Mouse (Mus musculus) limb, embryonic 14.5 days (tissue): ENCODE data around the gene Gas2l1. TPM values are rescaled to one million over a fixed set of nuclear protein-coding genes. Genes with fewer than 3 reads are reported as not detected.

ENCODE experiments used
- ATAC-seq: fragments of 200-750 bp; cut with Nextera tagmentation; 2 replicates; pipeline ENCODE4 v1.8.0; 2017; ENCODE audit warnings: low read depth, moderate number of reproducible peaks, moderate TSS enrichment; ENCODE audit not compliant: low FRiP score
- DNase-seq: peaks from one replicate; pipeline ENCODE4 v3.0.0-alpha.2; 2015; ENCODE audit warnings: low spot score
- H3K27ac ChIP-seq: fragments of 300-500 bp; sonication (generic); replicated peaks from 2 replicates; pipeline ENCODE4 v1.5.1; 2014; ENCODE audit warnings: low read depth, mild to moderate bottlenecking, low read length, moderate library complexity, mixed read lengths
- H3K27me3 ChIP-seq: fragments of 300-500 bp; sonication (generic); 2 replicates; pipeline ENCODE4 v1.6.1; 2014; ENCODE audit warnings: low read length, mixed read lengths; ENCODE audit not compliant: control insufficient read depth, insufficient read depth
- H3K36me3 ChIP-seq: fragments of 300-500 bp; sonication (generic); 2 replicates; pipeline ENCODE4 v1.6.1; 2014; ENCODE audit warnings: mild to moderate bottlenecking, low read length, moderate library complexity, mixed read lengths; ENCODE audit not compliant: control insufficient read depth, insufficient read depth
- H3K4me1 ChIP-seq: fragments of 300-500 bp; sonication (generic); 2 replicates; pipeline ENCODE4 v1.6.1; 2014; ENCODE audit warnings: antibody characterized with exemption, low read length, mixed read lengths; ENCODE audit not compliant: control insufficient read depth, insufficient read depth
- H3K4me2 ChIP-seq: fragments of 300-500 bp; sonication (generic); replicated peaks from 2 replicates; pipeline ENCODE4 v1.6.1; 2014; ENCODE audit warnings: low read depth, mild to moderate bottlenecking, low read length, moderate library complexity; ENCODE audit not compliant: severe bottlenecking
- H3K4me3 ChIP-seq: fragments of 300-500 bp; sonication (generic); replicated peaks from 2 replicates; pipeline ENCODE4 v1.5.1; 2014; ENCODE audit warnings: low read length
- H3K9ac ChIP-seq: fragments of 300-500 bp; sonication (generic); 2 replicates; pipeline ENCODE4 v1.6.1; 2014; ENCODE audit warnings: mild to moderate bottlenecking, low read depth, low read length, moderate library complexity; ENCODE audit not compliant: severe bottlenecking
- H3K9me3 ChIP-seq: fragments of 300-500 bp; sonication (generic); 2 replicates; pipeline ENCODE4 v1.6.1; 2016; ENCODE audit warnings: low read length; ENCODE audit not compliant: control insufficient read depth
- POLR2A ChIP-seq: fragments of 200-500 bp; IDR thresholded peaks from 2 replicates; pipeline ENCODE4 v1.8.0; 2012; ENCODE audit warnings: inconsistent platforms, mild to moderate bottlenecking, moderate library complexity, borderline replicate concordance; ENCODE audit not compliant: insufficient read depth, insufficient read length; ENCODE audit errors: extremely low read depth
- WGBS: fragments of 180-500 bp; shearing (Covaris S2); extraction: QIAGEN DNeasy Blood & Tissue Kit; methylation state at CpG from one replicate; pipeline ENCODE4 v1.1.7; 2014; 5-methylcytosine and 5-hydroxymethylcytosine counted together
- polyA plus RNA-seq, 2 experiments: library from polyadenylated mRNA; depleted of rRNA in 1 of 2; stranded (reverse) in 1 of 2; unstranded in 1 of 2; fragments of >200 nt; fragmentation: Nextera tagmentation in 1 of 2; extraction: Ambion mirVana in 1 of 2; gene quantifications; 2 replicates each; pipeline versions ENCODE4 v1.2.1 to v1.2.3; 2012 to 2014

Gene Gas2l1
- polyA plus RNA-seq, 2 experiments: 38.0 to 41.4 TPM

GRCm38 (mm10) chr11:5059704-5060156 is 5.4 kb downstream of the Gas2l1 start:
- Histone ChIP-seq H3K9ac (no peak overlapping the region), H3K4me3 (peak overlapping the region; percentile 5; the same call in 1 of the 2 replicates), H3K27ac (no peak overlapping the region), H3K4me2 (no peak overlapping the region), H3K27me3 (peaks cover 83% of the 10 kb centered on the region), H3K4me1 (peaks cover 50% of the 10 kb centered on the region), H3K9me3 (no peaks in the 10 kb centered on the region), H3K36me3 (peaks cover 21% of the 10 kb centered on the region)
- WGBS: 12% methylated on average over 27 of the region's 27 CpGs
- no peak for ATAC-seq
- DNase-seq: no peak
- TF ChIP-seq POLR2A: no peak

DNA sequence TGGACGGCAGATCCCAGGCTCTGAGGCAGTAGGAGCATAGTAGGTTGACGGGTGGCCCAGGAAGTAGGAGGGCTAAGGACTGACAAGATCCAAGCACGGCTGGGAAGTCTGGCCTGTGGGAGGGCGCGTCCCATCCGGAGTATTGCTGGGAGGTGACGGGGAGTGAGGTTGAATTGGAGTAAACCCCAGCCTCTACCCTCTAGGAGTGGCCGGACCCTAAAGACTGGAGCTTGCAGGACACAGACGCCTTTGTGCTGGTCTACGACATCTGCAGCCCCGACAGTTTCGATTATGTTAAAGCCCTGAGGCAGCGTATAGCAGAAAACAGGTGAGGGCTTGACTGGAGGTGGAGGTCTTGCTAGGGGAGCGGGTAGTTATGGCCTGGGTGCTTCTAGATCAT is 5.9 kb downstream of the Gas2l1 start:
- 11% methylated on average over 14 of the region's 14 CpGs for WGBS
- TF ChIP-seq POLR2A: no peak
- Histone ChIP-seq H3K9me3 (no peaks in the 10 kb centered on the region), H3K27me3 (peaks cover 83% of the 10 kb centered on the region), H3K4me1 (peaks cover 45% of the 10 kb centered on the region), H3K9ac (no peak overlapping the region), H3K36me3 (peaks cover 21% of the 10 kb centered on the region), H3K4me2 (peak overlapping the region; percentile 94; the same call in 1 of the 2 replicates), H3K4me3 (peak overlapping the region; percentile 53), H3K27ac (no peak overlapping the region)
- no peak for DNase-seq
- ATAC-seq: no peak

GRCm38 (mm10) chr11:5058783-5059182 is 6.3 kb downstream of the Gas2l1 start:
- ATAC-seq (no peak), DNase-seq (no peak)
- H3K36me3 ChIP-seq: peaks cover 21% of the 10 kb centered on the region
- H3K4me1 ChIP-seq: peaks cover 41% of the 10 kb centered on the region
- peak overlapping the region; percentile 53 for H3K4me3 ChIP-seq
- peaks cover 82% of the 10 kb centered on the region for H3K27me3 ChIP-seq
- H3K27ac ChIP-seq: no peak overlapping the region
- H3K4me2 ChIP-seq: peak overlapping the region; percentile 94; the same call in 1 of the 2 replicates
- 35% methylated on average over 9 of the region's 9 CpGs for WGBS
- H3K9me3 ChIP-seq: no peaks in the 10 kb centered on the region
- H3K9ac ChIP-seq: no peak overlapping the region
- no peak for TF ChIP-seq POLR2A

GRCm38 (mm10) chr11:5057856-5058641 is 7.1 kb downstream of the Gas2l1 start, which contains the start of gene Rasl10a:
Rasl10a (plus strand) TSS chr11:5058128.
- Histone ChIP-seq H3K4me2 (peak within 1 kb of the TSS; percentile 94), H3K9ac (peak within 1 kb of the TSS; percentile 56), H3K27ac (no peak within 1 kb of the TSS), H3K9me3 (no peaks in the 10 kb centered on the region), H3K4me3 (peak within 1 kb of the TSS; percentile 53), H3K4me1 (peaks cover 39% of the 10 kb centered on the region), H3K36me3 (peaks cover 13% of the 10 kb centered on the region), H3K27me3 (peaks cover 74% of the 10 kb centered on the region)
- DNase-seq (no peak), ATAC-seq (0 out of 2 replicates have a peak, but pooled peaks have one; percentile 8)
- 4% methylated on average over 55 of the region's 77 CpGs for WGBS
- no peak for TF ChIP-seq POLR2A

DNA sequence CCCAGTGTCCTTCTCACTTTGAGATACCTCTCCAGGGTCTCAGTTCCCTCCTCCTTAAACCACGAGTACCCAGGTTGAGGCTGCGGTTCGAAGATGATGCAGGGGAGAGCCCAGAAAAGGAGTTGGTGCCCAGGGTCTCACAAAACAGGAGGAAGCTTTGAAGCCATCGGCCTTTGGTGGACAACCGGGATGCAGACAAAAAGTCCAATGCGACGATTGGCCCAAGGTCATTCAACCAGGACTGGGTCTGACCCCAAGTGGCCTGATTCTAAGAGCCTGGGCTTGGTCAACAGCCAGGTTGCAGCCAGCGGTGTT is 7.6 kb downstream of the Gas2l1 start:
- H3K9me3 ChIP-seq: no peaks in the 10 kb centered on the region
- peak overlapping the region; percentile 94 for H3K4me2 ChIP-seq
- peak overlapping the region; percentile 53 for H3K4me3 ChIP-seq
- WGBS: 13% methylated on average over 8 of the region's 8 CpGs
- no peak overlapping the region for H3K27ac ChIP-seq
- H3K36me3 ChIP-seq: peaks cover 11% of the 10 kb centered on the region
- ATAC-seq (no peak), DNase-seq (no peak)
- H3K9ac ChIP-seq: peak overlapping the region; percentile 56
- peaks cover 36% of the 10 kb centered on the region for H3K4me1 ChIP-seq
- TF ChIP-seq POLR2A: no peak
- H3K27me3 ChIP-seq: peaks cover 69% of the 10 kb centered on the region
